Mouse (Mus musculus) megakaryocyte, embryonic 14.5 days (primary cell): Measurements from ENCODE around the gene Zfp790. TPM values are rescaled to one million over a fixed set of nuclear protein-coding genes. Genes with fewer than 3 reads are reported as not detected.
"Not testable (repeated sequence)": the region's sequence is repeated elsewhere in the genome, so short reads cannot be mapped to it uniquely, and the experiment has no call there.

Experiments used
- H3K27me3 ChIP-seq: replicated peaks from 2 replicates; pipeline ENCODE3; 2012; ENCODE audit warnings: inconsistent platforms
- H3K36me3 ChIP-seq: replicated peaks from 2 replicates; pipeline ENCODE3; 2012; ENCODE audit warnings: low read length, inconsistent platforms, mixed read lengths
- H3K4me1 ChIP-seq: 2 replicates; pipeline ENCODE4 v1.6.1; 2012; ENCODE audit warnings: inconsistent platforms
- H3K4me3 ChIP-seq: replicated peaks from 2 replicates; pipeline ENCODE3; 2012; ENCODE audit warnings: moderate library complexity, mild to moderate bottlenecking, inconsistent platforms
- H3K9me3 ChIP-seq: 2 replicates; pipeline ENCODE4 v1.6.1; 2012; ENCODE audit warnings: inconsistent platforms
- FLI1 ChIP-seq: IDR thresholded peaks from 2 replicates; pipeline ENCODE4 v1.6.1; 2012; ENCODE audit warnings: low read length, inconsistent platforms, mixed read lengths
- GATA1 ChIP-seq: IDR thresholded peaks from 3 replicates; pipeline ENCODE4 v1.6.1; 2012; ENCODE audit warnings: mixed read lengths, low read length, inconsistent platforms, borderline replicate concordance
- polyA plus RNA-seq: library from polyadenylated mRNA; stranded (reverse); fragments of >175 nt; gene quantifications from 2 replicates; pipeline ENCODE4 v1.2.3, GENCODE M21; 2012; ENCODE audit warnings: low replicate concordance; ENCODE audit not compliant: insufficient read depth

The Zfp790 gene
- polyA plus RNA-seq, 1 experiment: 0.62 TPM

GRCm38 (mm10) chr7:29836816-29837215, 20.9 kb downstream of the Zfp790 start:
- TF ChIP-seq GATA1 (no peak), FLI1 (no peak)
- no peaks in the 10 kb centered on the region for H3K4me1 ChIP-seq
- H3K27me3 ChIP-seq: no peaks in the 10 kb centered on the region
- H3K36me3 ChIP-seq: peaks cover 58% of the 10 kb centered on the region
- peaks cover 40% of the 10 kb centered on the region for H3K9me3 ChIP-seq
- no peak overlapping the region for H3K4me3 ChIP-seq

GRCm38 (mm10) chr7:29839256-29839655, 23.3 kb downstream of the Zfp790 start:
- Histone ChIP-seq H3K27me3 (no peaks in the 10 kb centered on the region), H3K4me1 (no peaks in the 10 kb centered on the region), H3K36me3 (peaks cover 53% of the 10 kb centered on the region), H3K9me3 (peaks cover 40% of the 10 kb centered on the region), H3K4me3 (no peak overlapping the region)
- no peak for TF ChIP-seq GATA1
- no peak for TF ChIP-seq FLI1

GRCm38 (mm10) chr7:29842105-29842504, 26.2 kb downstream of the Zfp790 start:
- H3K9me3 ChIP-seq: peaks cover 29% of the 10 kb centered on the region
- no peak overlapping the region for H3K4me3 ChIP-seq
- peaks cover 60% of the 10 kb centered on the region for H3K36me3 ChIP-seq
- H3K27me3 ChIP-seq: no peaks in the 10 kb centered on the region
- TF ChIP-seq GATA1: no peak
- H3K4me1 ChIP-seq: no peaks in the 10 kb centered on the region

GRCm38 (mm10) chr7:29844616-29845015, 28.7 kb downstream of the Zfp790 start:
- Histone ChIP-seq H3K4me1 (no peaks in the 10 kb centered on the region), H3K9me3 (peaks cover 15% of the 10 kb centered on the region), H3K27me3 (no peaks in the 10 kb centered on the region), H3K36me3 (peaks cover 74% of the 10 kb centered on the region), H3K4me3 (no peak overlapping the region)
- TF ChIP-seq GATA1: no peak
- TF ChIP-seq FLI1: no peak

- peaks cover 15% of the 10 kb centered on the region for H3K4me1 ChIP-seq
- TF ChIP-seq GATA1 (no peak), FLI1 (no peak)
- H3K27me3 ChIP-seq: no peaks in the 10 kb centered on the region
- H3K4me3 ChIP-seq: peak overlapping the region; percentile 95
- peaks cover 33% of the 10 kb centered on the region for H3K36me3 ChIP-seq
- peaks cover 8% of the 10 kb centered on the region for H3K9me3 ChIP-seq
Measured at GRCm38 (mm10) chr7:29852831-29853218, 36.9 kb downstream of the Zfp790 start.

- Histone ChIP-seq H3K27me3 (no peaks in the 10 kb centered on the region), H3K9me3 (peaks cover 11% of the 10 kb centered on the region), H3K36me3 (peaks cover 30% of the 10 kb centered on the region), H3K4me1 (peaks cover 15% of the 10 kb centered on the region), H3K4me3 (peak within 1 kb of the TSS; percentile 95)
- no peak for TF ChIP-seq GATA1
Measured at GRCm38 (mm10) chr7:29853219-29853842, 37.4 kb downstream of the Zfp790 start, which contains the start of gene Zfp940. Zfp940 (minus strand) TSS chr7:29853669.

- 0 out of 2 replicates have a peak, but pooled peaks cover 6% of the 10 kb centered on the region for H3K9me3 ChIP-seq
- H3K4me3 ChIP-seq: peak within 1 kb of the TSS; percentile 96
Measured at GRCm38 (mm10) chr7:29859532-29860517, 43.9 kb downstream of the Zfp790 start, which contains the start of gene Zfp420. Zfp420 (plus strand) TSS chr7:29859979.

GRCm38 (mm10) chr7:29861660-29862059, 45.7 kb downstream of the Zfp790 start:
- H3K4me1 ChIP-seq: peaks cover 19% of the 10 kb centered on the region

More at GRCm38 (mm10) chr7:29859532-29860517, 43.9 kb downstream of the Zfp790 start, which contains the start of gene Zfp420:
- peaks cover 9% of the 10 kb centered on the region for H3K36me3 ChIP-seq
- H3K4me1 ChIP-seq: peaks cover 14% of the 10 kb centered on the region
- H3K27me3 ChIP-seq: no peaks in the 10 kb centered on the region
- TF ChIP-seq FLI1: no peak
- TF ChIP-seq GATA1: no peak

GRCm38 (mm10) chr7:29874256-29874655, 58.3 kb downstream of the Zfp790 start:
- TF ChIP-seq GATA1 (no peak), FLI1 (no peak)
- Histone ChIP-seq H3K4me1 (no peaks in the 10 kb centered on the region), H3K36me3 (peaks cover 24% of the 10 kb centered on the region), H3K27me3 (no peaks in the 10 kb centered on the region), H3K9me3 (peaks cover 76% of the 10 kb centered on the region), H3K4me3 (no peak overlapping the region)

More at GRCm38 (mm10) chr7:29861660-29862059, 45.7 kb downstream of the Zfp790 start:
- Histone ChIP-seq H3K36me3 (peaks cover 9% of the 10 kb centered on the region), H3K4me3 (no peak overlapping the region), H3K27me3 (no peaks in the 10 kb centered on the region), H3K9me3 (0 out of 2 replicates have a peak, but pooled peaks cover 6% of the 10 kb centered on the region)
- TF ChIP-seq GATA1: no peak
- no peak for TF ChIP-seq FLI1

GRCm38 (mm10) chr7:29877561-29877960, 61.6 kb downstream of the Zfp790 start:
- H3K27me3 ChIP-seq, H3K4me1 ChIP-seq, H3K4me3 ChIP-seq: not testable (repeated sequence)
- peaks cover 79% of the 10 kb centered on the region for H3K9me3 ChIP-seq
- peaks cover 24% of the 10 kb centered on the region for H3K36me3 ChIP-seq

GRCm38 (mm10) chr7:29880056-29880455, 64.1 kb downstream of the Zfp790 start:
- Histone ChIP-seq H3K9me3 (peaks cover 85% of the 10 kb centered on the region), H3K4me3 (no peak overlapping the region), H3K36me3 (peaks cover 13% of the 10 kb centered on the region), H3K4me1 (no peaks in the 10 kb centered on the region), H3K27me3 (no peaks in the 10 kb centered on the region)
- TF ChIP-seq GATA1 (no peak), FLI1 (no peak)

Other genes with a start within 250 kb of the Zfp790 start
- gene Catsperg2, start 89.1 kb upstream of the Zfp790 start, polyA plus RNA-seq: not detected in 2 replicates
- gene Zfp84, start 47.6 kb upstream of the Zfp790 start, polyA plus RNA-seq: 0.93 TPM in 1 of 2 replicates, not detected in the other
- gene Zfp30, start 32.1 kb upstream of the Zfp790 start, polyA plus RNA-seq: 0.37 TPM in 1 of 2 replicates, not detected in the other
- 0.64 TPM in 1 of 2 replicates, not detected in the other for gene Zfp940, start 37.6 kb downstream of the Zfp790 start, polyA plus RNA-seq
- gene Zfp420, start 43.9 kb downstream of the Zfp790 start, polyA plus RNA-seq: not detected in 2 replicates
- gene Zfp27, start 90.5 kb downstream of the Zfp790 start, polyA plus RNA-seq: 0.04 TPM in 1 of 2 replicates, not detected in the other
- gene Zfp383, start 92.1 kb downstream of the Zfp790 start, polyA plus RNA-seq: not detected in 2 replicates
- 1.2 TPM in 1 of 2 replicates, not detected in the other for gene Zfp74, start 138.0 kb downstream of the Zfp790 start, polyA plus RNA-seq
- 0.43 and 0.93 TPM in 2 replicates for gene Zfp568, start 167.8 kb downstream of the Zfp790 start, polyA plus RNA-seq
- gene Zfp14, start 235.3 kb downstream of the Zfp790 start, polyA plus RNA-seq: not detected in 2 replicates